In the genomic region with DNA sequence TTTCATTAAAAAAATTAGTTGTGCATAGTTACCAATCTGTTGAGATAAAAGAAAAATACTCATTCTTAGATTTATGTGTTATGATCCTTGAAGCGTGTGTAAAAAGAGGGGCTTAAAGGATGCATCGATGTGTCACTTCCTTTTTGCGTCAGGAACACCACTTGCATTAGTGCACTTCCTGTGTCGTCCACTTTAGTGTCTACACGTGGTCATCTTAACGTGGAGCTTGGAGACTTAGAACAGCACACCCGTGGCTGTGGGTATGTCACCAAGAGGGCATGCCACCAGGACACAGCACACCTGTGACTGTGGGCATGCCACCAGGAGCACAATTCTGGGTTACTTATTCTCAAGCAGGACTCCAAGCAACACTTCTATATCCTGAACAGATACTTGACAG, we compare ENCODE assay signal across 10 mouse cellular contexts.
"Had no signal": no experiment of that assay in that cellular context is flagged by ENCODE, and none has a peak within 500 bp of the region (broad histone marks: within the 10 kb centered on the region; RNA-seq: fewer than 3 reads in every experiment).

No protein-coding gene starts in this region.

- DNase-seq: lung, adult 18-20 months; lung, embryonic 14.5 days; lung, postnatal 10 days; lung, postnatal 4 days; midbrain, embryonic 14.5 days; right cerebral cortex, postnatal 14 days; thymus, adult 18-20 months; thymus, postnatal 14 days; thymus, postnatal 36 days had no signal

- ATAC-seq: midbrain, embryonic 16.5 days had no signal
